ENCODE assay signal across 8 mouse cellular contexts in the genomic region with DNA sequence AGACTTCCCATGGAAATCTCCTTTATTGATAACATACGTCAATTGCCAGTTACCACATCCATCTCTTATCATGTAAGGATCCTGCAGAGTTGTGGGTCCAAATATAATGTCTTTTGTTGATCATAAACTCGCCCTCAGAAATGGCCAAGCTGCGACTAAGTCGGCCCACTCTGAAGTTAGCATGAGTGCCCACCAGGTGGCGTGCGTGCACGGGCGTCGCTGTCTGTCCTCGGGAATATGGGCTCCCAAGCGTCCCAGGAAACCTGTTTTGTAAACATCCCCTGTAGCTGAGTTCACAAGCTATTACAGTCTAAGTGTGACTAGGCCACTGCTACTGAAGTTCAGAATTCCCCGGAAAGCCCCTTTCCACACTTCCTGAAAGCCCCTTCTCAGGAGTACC. TPM values are rescaled to one million over a fixed set of nuclear protein-coding genes. Genes with fewer than 3 reads are reported as not detected.
A peak's percentile ranks its signal among the peaks of the same experiment; 100 is the strongest.
DNase-seq lines count a peak whose midpoint lies in the region; ATAC-seq and TF ChIP-seq lines count a peak whose summit lies in the region.

No protein-coding gene starts in this region.

- H3K9me3 ChIP-seq in midbrain, postnatal 0 days (ENCODE audit: low read length): no peaks in the 10 kb centered on the region

- 3% methylated on average over 12 of the region's 12 CpGs for WGBS in kidney, adult 2 months
- WGBS in midbrain, postnatal 0 days: 9% methylated on average over 12 of the region's 12 CpGs

- no peak overlapping the region for H3K9ac ChIP-seq in midbrain, postnatal 0 days (replicated peaks; ENCODE audit: low read length, poor library complexity, severe bottlenecking)

- DNase-seq in spleen, adult 18-20 months: peak; percentile 8 to 31
- no peak for DNase-seq in spleen, adult 12 weeks (ENCODE audit: low spot score)
- DNase-seq in gastrocnemius, postnatal 25 days: peak; percentile 52
- peak; percentile 67 for DNase-seq in kidney, adult 2 months
- peak; percentile 83 for DNase-seq in left cerebral cortex, postnatal 4 days
- peak; percentile 81 for DNase-seq in midbrain, postnatal 0 days (ENCODE audit: low spot score)

- H3K4me2 ChIP-seq in midbrain, postnatal 0 days (ENCODE audit: low read depth, low read length, poor library complexity, severe bottlenecking): no peak overlapping the region

- no peaks in the 10 kb centered on the region for H3K36me3 ChIP-seq in kidney, adult 2 months (ENCODE audit: control insufficient read depth, insufficient read depth, low read length)
- H3K36me3 ChIP-seq in midbrain, postnatal 0 days (ENCODE audit: insufficient read depth, low read length): no peaks in the 10 kb centered on the region
- H3K36me3 ChIP-seq in testis, adult 2 months (ENCODE audit: control insufficient read depth, insufficient read depth, low read length): no peaks in the 10 kb centered on the region

- no peaks in the 10 kb centered on the region for H3K27me3 ChIP-seq in kidney, adult 2 months (replicated peaks; ENCODE audit: control insufficient read depth, insufficient read depth, low read length)
- no peaks in the 10 kb centered on the region for H3K27me3 ChIP-seq in midbrain, postnatal 0 days (ENCODE audit: insufficient read depth, low read length)
- H3K27me3 ChIP-seq in testis, adult 2 months (ENCODE audit: control insufficient read depth, insufficient read depth, low read length): no peaks in the 10 kb centered on the region

- intact Hi-C loops in left cerebral cortex, postnatal 4 days (cut with DNase I): loop anchor here (5.0 to 10.0 kb wide), 2 partner anchors 288 to 474 kb away; no protein-coding TSS in a partner anchor

- no peak overlapping the region for H3K27ac ChIP-seq in cortical plate, adult 2 months (ENCODE audit: insufficient read depth, low read length)
- H3K27ac ChIP-seq in kidney, adult 2 months (ENCODE audit: insufficient read depth, low read depth, low read length): no peak overlapping the region
- H3K27ac ChIP-seq in midbrain, postnatal 0 days (ENCODE audit: low read depth, low read length): no peak overlapping the region
- no peak overlapping the region for H3K27ac ChIP-seq in testis, adult 2 months (ENCODE audit: control insufficient read depth, insufficient read depth, low read depth, low read length)

- H3K4me1 ChIP-seq in cortical plate, adult 2 months (ENCODE audit: control insufficient read depth, insufficient read depth, low read length): no peaks in the 10 kb centered on the region
- H3K4me1 ChIP-seq in kidney, adult 2 months (ENCODE audit: control insufficient read depth, insufficient read depth, low read length): no peaks in the 10 kb centered on the region
- H3K4me1 ChIP-seq in midbrain, postnatal 0 days (ENCODE audit: insufficient read depth, low read length): no peaks in the 10 kb centered on the region
- H3K4me1 ChIP-seq in testis, adult 2 months (ENCODE audit: control insufficient read depth, insufficient read depth, low read length): no peaks in the 10 kb centered on the region

- TF ChIP-seq CTCF in cortical plate, adult 2 months (IDR thresholded peaks at IDR 0.05; ENCODE audit: extremely low read depth, insufficient read depth, low read length): peak; percentile 85
- peak; percentile 69 for TF ChIP-seq CTCF in kidney, adult 2 months (conservative IDR thresholded peaks at IDR 0.05; ENCODE audit: insufficient read depth, insufficient read length, low read depth, low read length)
- TF ChIP-seq CTCF in midbrain, postnatal 0 days (IDR thresholded peaks at IDR 0.05): peak; percentile 92
- TF ChIP-seq CTCF in testis, adult 2 months (IDR thresholded peaks at IDR 0.05; ENCODE audit: control insufficient read depth, insufficient read depth, insufficient replicate concordance, low read depth, low read length): peak; percentile 96

- ATAC-seq in midbrain, postnatal 0 days (ENCODE audit: low FRiP score): peak; percentile 31; the same call in 1 of the 2 replicates

- no peak for TF ChIP-seq POLR2A in cortical plate, adult 2 months (IDR thresholded peaks at IDR 0.05; ENCODE audit: extremely low read depth, insufficient read depth, low read length)
- TF ChIP-seq POLR2A in kidney, adult 2 months (IDR thresholded peaks at IDR 0.05; ENCODE audit: low read depth, low read length): no peak
- TF ChIP-seq POLR2A in testis, adult 2 months (IDR thresholded peaks at IDR 0.05; ENCODE audit: control insufficient read depth, low read depth, low read length): no peak

- H3K4me3 ChIP-seq in cortical plate, adult 2 months (ENCODE audit: insufficient read depth, low read length): no peak overlapping the region
- H3K4me3 ChIP-seq in kidney, adult 2 months (ENCODE audit: insufficient read depth, low read depth, low read length): 0 out of 2 replicates have a peak overlapping the region, but pooled peaks have one; percentile 6
- no peak overlapping the region for H3K4me3 ChIP-seq in midbrain, postnatal 0 days (ENCODE audit: low read depth, low read length)
- no peak overlapping the region for H3K4me3 ChIP-seq in testis, adult 2 months (ENCODE audit: control insufficient read depth, low read depth, low read length)

RNA-seq across cellular contexts. Expression of gene Pld5, which starts 51.9 kb away (rescaled TPM):
- 3.3 and 4.0 TPM in 2 replicates for polyA plus RNA-seq in cortical plate, adult 2 months (2012; rRNA removed)
- total RNA-seq in gastrocnemius, postnatal 25 days (2021): 1 to 10 TPM; 1.0 to 1.3 TPM
- not detected in 2 replicates for polyA plus RNA-seq in kidney, adult 2 months (2012; rRNA removed)
- 1 to 10 TPM; 4.2 to 4.3 TPM for total RNA-seq in left cerebral cortex, postnatal 4 days (2021)
- total RNA-seq in midbrain, postnatal 0 days (2014; rRNA removed): 6.1 and 7.2 TPM in 2 replicates
- 3.8 and 4.9 TPM in 2 replicates for polyA plus RNA-seq in midbrain, postnatal 0 days (2015; fragmentation: Nextera tagmentation; extraction: Ambion mirVana)
- 0.05 TPM in 1 of 2 replicates, not detected in the other for polyA plus RNA-seq in testis, adult 2 months (2012; rRNA removed)
